Mouse (Mus musculus) embryonic facial prominence, embryonic 15.5 days (tissue): ENCODE measurements around the gene Acot4. TPM values are rescaled to one million over a fixed set of nuclear protein-coding genes. Genes with fewer than 3 reads are reported as not detected.
"Not testable (repeated sequence)": the region's sequence is repeated elsewhere in the genome, so short reads cannot be mapped to it uniquely, and the experiment has no call there.

ENCODE experiments used
- ATAC-seq: fragments of 200-750 bp; cut with Nextera tagmentation; 2 replicates; pipeline ENCODE4 v1.8.0; 2017; ENCODE audit warnings: low read depth, moderate TSS enrichment; ENCODE audit not compliant: insufficient number of reproducible peaks, low FRiP score, low TSS enrichment
- H3K27ac ChIP-seq: fragments of 300-500 bp; sonication (generic); replicated peaks from 2 replicates; pipeline ENCODE4 v1.5.1; 2015; ENCODE audit warnings: mild to moderate bottlenecking, inconsistent platforms
- H3K27me3 ChIP-seq: fragments of 300-500 bp; sonication (generic); 2 replicates; pipeline ENCODE4 v1.6.1; 2015; ENCODE audit warnings: inconsistent platforms
- H3K36me3 ChIP-seq: fragments of 300-500 bp; sonication (generic); 2 replicates; pipeline ENCODE4 v1.6.1; 2015; ENCODE audit warnings: mild to moderate bottlenecking, inconsistent platforms
- H3K4me1 ChIP-seq: fragments of 300-500 bp; sonication (generic); 2 replicates; pipeline ENCODE4 v1.6.1; 2015; ENCODE audit warnings: inconsistent platforms
- H3K4me2 ChIP-seq: fragments of 300-500 bp; sonication (generic); replicated peaks from 2 replicates; pipeline ENCODE4 v1.6.1; 2015; ENCODE audit warnings: mild to moderate bottlenecking, inconsistent platforms
- H3K4me3 ChIP-seq: fragments of 300-500 bp; sonication (generic); replicated peaks from 2 replicates; pipeline ENCODE4 v1.5.1; 2015; ENCODE audit warnings: mild to moderate bottlenecking, inconsistent platforms
- H3K9ac ChIP-seq: fragments of 300-500 bp; sonication (generic); 2 replicates; pipeline ENCODE4 v1.6.1; 2015; ENCODE audit warnings: inconsistent platforms
- H3K9me3 ChIP-seq: fragments of 300-500 bp; sonication (generic); replicated peaks from 2 replicates; pipeline ENCODE4 v1.6.1; 2016; ENCODE audit warnings: inconsistent platforms
- WGBS: fragments of 180-500 bp; shearing (Covaris S2); methylation state at CpG from one replicate; pipeline ENCODE4 v1.1.7; 2015; 5-methylcytosine and 5-hydroxymethylcytosine counted together
- polyA plus RNA-seq: library from polyadenylated mRNA; unstranded; fragments of >200 nt; fragmentation: Nextera tagmentation; extraction: Ambion mirVana; gene quantifications from 2 replicates; pipeline ENCODE4 v1.2.1, GENCODE M21; 2015

The Acot4 gene
- polyA plus RNA-seq, 1 experiment from 2014 or later, result 0.25 TPM

DNA sequence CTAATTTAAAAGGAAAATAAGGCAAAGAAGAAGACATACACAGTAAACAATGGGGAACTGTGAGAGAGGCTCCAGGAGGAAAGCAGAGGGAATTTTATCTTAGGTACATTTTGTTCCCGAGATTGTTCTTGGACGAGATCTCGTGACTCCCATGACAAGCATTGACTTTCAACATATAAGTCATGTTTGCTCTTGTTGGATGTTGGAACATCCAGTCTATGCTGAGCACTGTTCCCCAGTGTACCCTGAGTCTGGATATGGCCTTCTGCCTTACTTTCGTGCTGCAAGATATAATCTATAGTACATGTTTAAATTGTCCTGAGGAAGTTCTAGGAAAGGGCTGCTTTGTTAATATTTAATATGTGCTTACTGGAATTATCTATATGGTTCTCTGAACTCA lies 46.4 kb downstream of the Acot4 start:
- H3K27ac ChIP-seq, result no peak overlapping the region
- no peaks in the 10 kb centered on the region for H3K36me3 ChIP-seq
- no peaks in the 10 kb centered on the region for H3K27me3 ChIP-seq
- WGBS, result 72% methylated on average over 4 of the region's 4 CpGs
- H3K4me2 ChIP-seq, result no peak overlapping the region
- no peak for ATAC-seq
- no peak overlapping the region for H3K4me3 ChIP-seq
- no peaks in the 10 kb centered on the region for H3K9me3 ChIP-seq
- H3K9ac ChIP-seq, result no peak overlapping the region
- no peaks in the 10 kb centered on the region for H3K4me1 ChIP-seq

DNA sequence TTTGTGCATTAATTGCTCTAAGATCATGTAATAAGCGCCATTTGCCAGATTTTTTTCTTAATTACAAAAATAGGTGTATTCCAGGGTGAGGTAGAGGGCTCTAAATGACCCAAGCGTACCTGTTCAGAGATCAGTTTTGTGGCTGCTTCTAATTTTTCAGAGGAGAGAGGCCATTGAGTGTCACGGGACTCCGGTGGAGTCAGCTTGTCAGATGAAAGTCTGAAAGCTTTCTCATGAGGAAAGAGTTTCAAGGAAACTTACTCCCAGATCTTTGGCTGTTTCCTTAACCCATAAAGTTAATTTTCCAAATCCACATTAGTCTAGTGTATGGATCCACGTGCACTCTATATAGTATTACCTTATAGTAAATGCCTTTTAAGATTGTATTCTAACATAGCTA lies 56.5 kb downstream of the Acot4 start:
- H3K27ac ChIP-seq, H3K36me3 ChIP-seq, H3K9ac ChIP-seq, H3K9me3 ChIP-seq, ATAC-seq, H3K4me2 ChIP-seq, H3K27me3 ChIP-seq, H3K4me1 ChIP-seq, H3K4me3 ChIP-seq: not testable (repeated sequence)
- 85% methylated on average over 5 of the region's 5 CpGs for WGBS

Other genes with a start within 250 kb of the Acot4 start
- gene Numb, start 116.4 kb upstream of the Acot4 start, polyA plus RNA-seq, result 35.3 and 37.3 TPM in 2 replicates
- gene Riox1, start 87.8 kb upstream of the Acot4 start, polyA plus RNA-seq, result 14.7 and 15.4 TPM in 2 replicates
- not detected in 2 replicates for gene Heatr4, start 53.5 kb upstream of the Acot4 start, polyA plus RNA-seq
- gene Acot2, start 50.5 kb upstream of the Acot4 start, polyA plus RNA-seq, result 24.0 and 24.4 TPM in 2 replicates
- gene Acot1, start 28.9 kb upstream of the Acot4 start, polyA plus RNA-seq, result 50.2 and 58.9 TPM in 2 replicates
- not detected in 2 replicates for gene Gm49366, start 556 bp downstream of the Acot4 start, polyA plus RNA-seq
- not detected in 2 replicates for gene Acot3, start 13.8 kb downstream of the Acot4 start, polyA plus RNA-seq
- 0.16 TPM in 2 replicates for gene Acot5, start 30.9 kb downstream of the Acot4 start, polyA plus RNA-seq
- gene Acot6, start 62.3 kb downstream of the Acot4 start, polyA plus RNA-seq, result 2.1 and 2.4 TPM in 2 replicates
- 6.0 and 6.3 TPM in 2 replicates for gene Dnal1, start 76.0 kb downstream of the Acot4 start, polyA plus RNA-seq
- 1.8 and 3.0 TPM in 2 replicates for gene Pnma1, start 110.1 kb downstream of the Acot4 start, polyA plus RNA-seq
- gene Elmsan1, start 180.5 kb downstream of the Acot4 start, polyA plus RNA-seq, result 15.4 and 15.9 TPM in 2 replicates
- gene Ptgr2, start 246.9 kb downstream of the Acot4 start, polyA plus RNA-seq, result 16.8 and 17.0 TPM in 2 replicates